Mouse (Mus musculus) thymus, adult 2 months (tissue): ENCODE measurements around the gene Qprt.

Experiments used
- CTCF ChIP-seq: fragments of 200-500 bp; IDR thresholded peaks from 2 replicates; pipeline ENCODE4 v1.5.1; 2012; ENCODE audit warnings: mild to moderate bottlenecking, control low read depth, low read length, moderate library complexity, borderline replicate concordance; ENCODE audit not compliant: control insufficient read depth, poor library complexity, insufficient read depth; ENCODE audit errors: extremely low read depth
- POLR2A ChIP-seq: fragments of 200-500 bp; IDR thresholded peaks from 2 replicates; pipeline ENCODE4 v1.6.1; 2012; ENCODE audit warnings: mild to moderate bottlenecking, low read length, control low read depth, moderate library complexity; ENCODE audit not compliant: control insufficient read depth, poor library complexity, insufficient read depth; ENCODE audit errors: extremely low read depth

DNA sequence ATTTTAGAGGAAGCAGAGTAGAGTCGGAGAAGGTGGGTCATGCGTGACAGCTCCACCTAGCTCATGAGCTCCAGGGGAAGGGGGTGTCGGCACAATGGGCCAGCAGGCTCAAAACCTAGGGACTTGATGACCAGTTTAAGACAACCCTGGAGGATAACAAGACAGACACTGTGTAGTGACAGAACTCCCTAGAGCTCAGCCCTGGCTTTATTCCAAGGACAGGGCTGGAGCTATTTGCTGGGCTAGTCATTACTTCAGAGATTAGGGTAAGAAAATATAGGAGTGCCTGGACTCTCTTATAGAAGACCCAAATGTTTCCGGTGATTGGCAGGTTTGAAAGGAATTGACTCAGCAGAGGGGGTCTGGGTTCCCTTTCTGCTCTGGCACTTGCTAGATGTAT lies 48.8 kb downstream of the Qprt start:
- TF ChIP-seq CTCF, result no peak
- TF ChIP-seq POLR2A, result no peak
